Mouse (Mus musculus): Measurements from ENCODE around the gene Kti12. TPM values are rescaled to one million over a fixed set of nuclear protein-coding genes. Genes with fewer than 3 reads are reported as not detected.

Kti12 gene
- polyA plus RNA-seq, 1 experiment from 2014 or later = 25.9 TPM

- no peak for DNase-seq (ENCODE audit: low spot score)
- Histone ChIP-seq H3K27me3 (ENCODE audit: control insufficient read depth, insufficient read depth, low read length) (no peaks in the 10 kb centered on the region), H3K4me1 (replicated peaks; ENCODE audit: control insufficient read depth, insufficient read depth, low read length) (peaks cover 17% of the 10 kb centered on the region), H3K9me3 (ENCODE audit: control insufficient read depth, low read length) (no peaks in the 10 kb centered on the region), H3K9ac (no peak overlapping the region), H3K4me3 (replicated peaks; ENCODE audit: low read length) (no peak overlapping the region), H3K27ac (no peak overlapping the region), H3K4me2 (replicated peaks) (no peak overlapping the region), H3K36me3 (replicated peaks; ENCODE audit: control insufficient read depth, insufficient read depth) (peaks cover 9% of the 10 kb centered on the region; the same call in 1 of the 2 replicates)
- no peak for ATAC-seq (ENCODE audit: low FRiP score)
- 96% methylated on average over 5 of the region's 5 CpGs for WGBS
These were observed 1.6 kb upstream of the Kti12 start for GRCm38 (mm10) chr4:108845824-108846569.

DNA sequence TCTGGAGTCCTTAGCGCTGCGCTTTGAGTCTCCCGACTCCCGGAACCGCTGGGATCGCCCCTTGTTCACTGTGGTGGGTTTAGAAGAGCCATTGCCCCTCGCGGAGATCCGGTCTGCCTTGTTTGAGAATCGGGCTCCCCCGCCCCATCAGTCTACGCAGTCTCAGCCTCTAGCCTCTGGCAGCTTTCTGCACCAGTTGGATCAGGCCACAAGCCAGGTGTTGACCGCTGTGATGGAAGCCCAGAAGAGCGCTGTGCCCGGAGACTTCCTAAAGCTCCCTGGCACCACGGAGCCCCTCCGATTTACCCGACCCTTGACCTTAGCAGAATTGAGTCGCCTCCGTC is 892 bp downstream of the Kti12 start, which contains the start of gene A730015C16Rik:
Gene A730015C16Rik, minus strand, starts transcription at position 115 of the 344 bp plus-strand sequence.
- Histone ChIP-seq H3K4me2 (replicated peaks) (peak within 1 kb of the TSS; percentile 87), H3K9me3 (ENCODE audit: control insufficient read depth, low read length) (no peaks in the 10 kb centered on the region), H3K27ac (peak within 1 kb of the TSS; percentile 85), H3K4me3 (replicated peaks; ENCODE audit: low read length) (peak within 1 kb of the TSS; percentile 68), H3K27me3 (ENCODE audit: control insufficient read depth, insufficient read depth, low read length) (no peaks in the 10 kb centered on the region), H3K9ac (peak within 1 kb of the TSS; percentile 65), H3K36me3 (replicated peaks; ENCODE audit: control insufficient read depth, insufficient read depth) (peaks cover 17% of the 10 kb centered on the region), H3K4me1 (replicated peaks; ENCODE audit: control insufficient read depth, insufficient read depth, low read length) (peaks cover 17% of the 10 kb centered on the region)
- 12% methylated on average over 20 of the region's 20 CpGs for WGBS
- DNase-seq (ENCODE audit: low spot score) (no peak), ATAC-seq (ENCODE audit: low FRiP score) (peak; percentile 8; the same call in 1 of the 2 replicates)

DNA sequence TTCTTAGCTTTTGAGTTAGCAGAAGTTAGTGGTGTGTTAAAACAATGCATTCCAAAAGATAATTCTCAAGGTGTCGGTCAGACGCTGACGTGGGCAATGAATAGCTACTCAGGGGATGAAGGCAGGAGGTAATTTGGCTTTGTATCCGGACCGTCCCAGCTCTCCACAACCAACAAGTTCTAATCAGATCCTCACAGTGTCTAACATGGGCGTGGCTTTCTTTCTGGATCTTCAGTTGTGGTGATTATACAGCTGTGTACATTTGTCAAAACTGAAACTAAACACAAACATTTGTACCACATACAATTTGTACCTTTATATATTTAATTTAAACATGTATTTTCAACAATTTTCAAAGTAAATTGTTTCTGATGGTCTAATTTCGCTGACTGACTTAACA is 19.2 kb downstream of the Kti12 start:
- Histone ChIP-seq H3K27ac (no peak overlapping the region), H3K9me3 (ENCODE audit: control insufficient read depth, low read length) (no peaks in the 10 kb centered on the region), H3K27me3 (ENCODE audit: control insufficient read depth, insufficient read depth, low read length) (no peaks in the 10 kb centered on the region), H3K4me3 (replicated peaks; ENCODE audit: low read length) (no peak overlapping the region), H3K36me3 (replicated peaks; ENCODE audit: control insufficient read depth, insufficient read depth) (peaks cover 27% of the 10 kb centered on the region), H3K4me2 (replicated peaks) (no peak overlapping the region), H3K4me1 (replicated peaks; ENCODE audit: control insufficient read depth, insufficient read depth, low read length) (no peaks in the 10 kb centered on the region), H3K9ac (no peak overlapping the region)
- no peak for DNase-seq (ENCODE audit: low spot score)
- 86% methylated on average over 7 of the region's 7 CpGs for WGBS
- ATAC-seq (ENCODE audit: low FRiP score) = no peak

DNA sequence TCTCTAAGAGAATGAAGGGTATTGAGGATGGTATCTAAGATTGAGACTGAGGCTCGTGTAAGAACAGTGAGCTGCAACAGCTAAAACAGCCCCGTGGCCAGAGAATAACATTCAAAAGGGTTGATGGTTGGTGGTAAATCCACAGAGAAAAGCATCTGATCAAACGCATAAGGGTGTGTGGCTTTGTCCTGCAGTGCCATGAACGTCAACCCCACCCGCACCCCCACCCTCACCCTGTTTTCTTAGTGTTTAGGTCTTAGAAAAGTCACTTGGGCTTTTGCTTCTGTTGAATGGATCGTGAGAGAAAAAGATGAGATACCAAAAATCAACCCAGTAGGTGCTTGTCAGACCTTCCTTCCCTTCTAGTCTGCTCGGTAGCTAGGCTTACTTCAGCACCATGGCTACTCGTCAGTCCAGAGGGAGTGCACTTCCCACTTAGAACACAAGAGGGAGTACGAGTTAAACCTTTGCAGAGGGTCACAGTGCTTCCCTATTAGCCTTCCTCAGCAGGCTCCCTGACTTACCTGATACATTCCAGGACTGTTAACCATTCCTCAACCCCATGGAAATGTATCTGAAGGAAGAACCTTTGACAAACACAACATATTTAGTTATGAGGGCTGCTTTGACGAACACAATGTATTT is 22.3 kb downstream of the Kti12 start:
- H3K4me3 ChIP-seq (replicated peaks; ENCODE audit: low read length) = no peak overlapping the region
- H3K4me2 ChIP-seq (replicated peaks) = no peak overlapping the region
- DNase-seq (ENCODE audit: low spot score) (peak; percentile 99), ATAC-seq (ENCODE audit: low FRiP score) (peak; percentile 86)
- no peaks in the 10 kb centered on the region for H3K9me3 ChIP-seq (ENCODE audit: control insufficient read depth, low read length)
- 0 out of 2 replicates have a peak, but pooled peaks cover 1% of the 10 kb centered on the region for H3K36me3 ChIP-seq (replicated peaks; ENCODE audit: control insufficient read depth, insufficient read depth)
- no peak overlapping the region for H3K9ac ChIP-seq
- no peak overlapping the region for H3K27ac ChIP-seq
- 39% methylated on average over 10 of the region's 10 CpGs for WGBS
- H3K4me1 ChIP-seq (replicated peaks; ENCODE audit: control insufficient read depth, insufficient read depth, low read length) = no peaks in the 10 kb centered on the region
- H3K27me3 ChIP-seq (ENCODE audit: control insufficient read depth, insufficient read depth, low read length) = no peaks in the 10 kb centered on the region

- Histone ChIP-seq H3K4me1 (replicated peaks; ENCODE audit: control insufficient read depth, insufficient read depth, low read length) (no peaks in the 10 kb centered on the region), H3K36me3 (replicated peaks; ENCODE audit: control insufficient read depth, insufficient read depth) (no peaks in the 10 kb centered on the region), H3K9me3 (ENCODE audit: control insufficient read depth, low read length) (no peaks in the 10 kb centered on the region), H3K9ac (no peak overlapping the region), H3K27ac (no peak overlapping the region), H3K4me3 (replicated peaks; ENCODE audit: low read length) (no peak overlapping the region), H3K27me3 (ENCODE audit: control insufficient read depth, insufficient read depth, low read length) (no peaks in the 10 kb centered on the region), H3K4me2 (replicated peaks) (no peak overlapping the region)
- 87% methylated on average over 5 of the region's 5 CpGs for WGBS
- no peak for ATAC-seq (ENCODE audit: low FRiP score)
- DNase-seq (ENCODE audit: low spot score) = no peak
These were observed 26.2 kb downstream of the Kti12 start for GRCm38 (mm10) chr4:108873746-108874145.

GRCm38 (mm10) chr4:108877901-108878300 is 30.3 kb downstream of the Kti12 start:
- no peaks in the 10 kb centered on the region for H3K9me3 ChIP-seq (ENCODE audit: control insufficient read depth, low read length)
- no peaks in the 10 kb centered on the region for H3K27me3 ChIP-seq (ENCODE audit: control insufficient read depth, insufficient read depth, low read length)
- DNase-seq (ENCODE audit: low spot score) = no peak
- 85% methylated on average over 6 of the region's 6 CpGs for WGBS
- no peak overlapping the region for H3K4me2 ChIP-seq (replicated peaks)
- H3K27ac ChIP-seq = no peak overlapping the region
- no peak for ATAC-seq (ENCODE audit: low FRiP score)
- no peaks in the 10 kb centered on the region for H3K4me1 ChIP-seq (replicated peaks; ENCODE audit: control insufficient read depth, insufficient read depth, low read length)
- H3K9ac ChIP-seq = no peak overlapping the region
- no peaks in the 10 kb centered on the region for H3K36me3 ChIP-seq (replicated peaks; ENCODE audit: control insufficient read depth, insufficient read depth)
- H3K4me3 ChIP-seq (replicated peaks; ENCODE audit: low read length) = no peak overlapping the region

GRCm38 (mm10) chr4:108878963-108879822 is 31.6 kb downstream of the Kti12 start, which contains the start of gene Rab3b:
Gene Rab3b (plus strand): TSS chr4:108879063.
- no peaks in the 10 kb centered on the region for H3K9me3 ChIP-seq (ENCODE audit: control insufficient read depth, low read length)
- DNase-seq (ENCODE audit: low spot score) (peak; percentile 78), ATAC-seq (ENCODE audit: low FRiP score) (peak; percentile 93)
- peak within 1 kb of the TSS; percentile 74 for H3K4me3 ChIP-seq (replicated peaks; ENCODE audit: low read length)
- H3K27ac ChIP-seq = peak within 1 kb of the TSS; percentile 70
- no peaks in the 10 kb centered on the region for H3K4me1 ChIP-seq (replicated peaks; ENCODE audit: control insufficient read depth, insufficient read depth, low read length)
- H3K4me2 ChIP-seq (replicated peaks) = peak within 1 kb of the TSS; percentile 91
- no peaks in the 10 kb centered on the region for H3K36me3 ChIP-seq (replicated peaks; ENCODE audit: control insufficient read depth, insufficient read depth)
- H3K27me3 ChIP-seq (ENCODE audit: control insufficient read depth, insufficient read depth, low read length) = no peaks in the 10 kb centered on the region
- H3K9ac ChIP-seq = peak within 1 kb of the TSS; percentile 81
- under 1% methylated on average over 46 of the region's 46 CpGs for WGBS

DNA sequence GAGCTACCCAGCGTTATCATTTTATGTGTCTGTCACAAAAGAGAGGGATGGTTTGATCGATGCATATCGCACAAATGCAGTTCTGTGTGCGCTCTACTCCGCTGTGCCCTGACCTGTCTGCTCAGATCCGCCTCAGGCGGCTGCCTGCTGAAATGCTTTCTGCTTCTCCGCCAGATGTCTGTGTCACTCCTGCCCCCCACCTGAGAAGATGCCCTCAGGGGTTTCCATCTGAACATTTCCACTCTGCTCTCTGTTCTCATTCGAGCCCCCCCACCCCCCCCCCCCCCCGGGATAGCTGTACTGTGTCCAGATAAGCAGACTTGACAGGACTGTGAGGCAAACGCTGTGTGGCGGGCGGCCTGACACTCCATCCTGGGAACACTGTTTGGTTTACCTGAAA is 36.2 kb downstream of the Kti12 start:
- no peak for DNase-seq (ENCODE audit: low spot score)

GRCm38 (mm10) chr4:108887456-108887855 is 39.9 kb downstream of the Kti12 start:
- Histone ChIP-seq H3K27me3 (ENCODE audit: control insufficient read depth, insufficient read depth, low read length) (no peaks in the 10 kb centered on the region), H3K4me3 (replicated peaks; ENCODE audit: low read length) (no peak overlapping the region), H3K27ac (no peak overlapping the region), H3K4me2 (replicated peaks) (no peak overlapping the region), H3K9ac (no peak overlapping the region), H3K9me3 (ENCODE audit: control insufficient read depth, low read length) (no peaks in the 10 kb centered on the region), H3K4me1 (replicated peaks; ENCODE audit: control insufficient read depth, insufficient read depth, low read length) (no peaks in the 10 kb centered on the region), H3K36me3 (replicated peaks; ENCODE audit: control insufficient read depth, insufficient read depth) (0 out of 2 replicates have a peak, but pooled peaks cover 3% of the 10 kb centered on the region)
- 91% methylated on average over 4 of the region's 4 CpGs for WGBS
- no peak for DNase-seq (ENCODE audit: low spot score)
- no peak for ATAC-seq (ENCODE audit: low FRiP score)

More for the DNA sequence above, 36.2 kb downstream of the Kti12 start:
- Histone ChIP-seq H3K36me3 (replicated peaks; ENCODE audit: control insufficient read depth, insufficient read depth) (0 out of 2 replicates have a peak, but pooled peaks cover 3% of the 10 kb centered on the region), H3K4me1 (replicated peaks; ENCODE audit: control insufficient read depth, insufficient read depth, low read length) (no peaks in the 10 kb centered on the region), H3K27me3 (ENCODE audit: control insufficient read depth, insufficient read depth, low read length) (no peaks in the 10 kb centered on the region), H3K9ac (no peak overlapping the region), H3K4me2 (replicated peaks) (no peak overlapping the region), H3K27ac (0 out of 2 replicates have a peak overlapping the region, but pooled peaks have one; percentile 21), H3K9me3 (ENCODE audit: control insufficient read depth, low read length) (no peaks in the 10 kb centered on the region), H3K4me3 (replicated peaks; ENCODE audit: low read length) (no peak overlapping the region)
- WGBS = 50% methylated on average over 12 of the region's 13 CpGs
- no peak for ATAC-seq (ENCODE audit: low FRiP score)
